Mouse (Mus musculus) spleen, adult 2 months (tissue): ENCODE data around the gene Adam33. TPM values are rescaled to one million over a fixed set of nuclear protein-coding genes. Genes with fewer than 3 reads are reported as not detected.

Experiments
- DNase-seq, 2 experiments: peaks; one replicate each; pipeline versions ENCODE4 v3.0.0 to v3.0.0-alpha.2; 2012 to 2021; ENCODE audit warnings: low spot score in 2 of 2, low read depth in 1 of 2
- H3K27ac ChIP-seq: fragments of 200-500 bp; 2 replicates; pipeline ENCODE4 v1.5.1; 2012; ENCODE audit warnings: low read length, inconsistent platforms; ENCODE audit not compliant: insufficient read depth
- H3K27me3 ChIP-seq: fragments of 200-500 bp; 2 replicates; pipeline ENCODE4 v1.6.1; 2012; ENCODE audit warnings: mild to moderate bottlenecking, moderate library complexity, low read length, inconsistent platforms; ENCODE audit not compliant: control insufficient read depth, insufficient read depth
- H3K36me3 ChIP-seq: fragments of 200-500 bp; 2 replicates; pipeline ENCODE4 v1.6.1; 2012; ENCODE audit warnings: mild to moderate bottlenecking, low read length, inconsistent platforms; ENCODE audit not compliant: control insufficient read depth, insufficient read depth
- H3K4me1 ChIP-seq: fragments of 200-500 bp; 2 replicates; pipeline ENCODE4 v1.6.1; 2011; ENCODE audit warnings: inconsistent platforms; ENCODE audit not compliant: control insufficient read depth, insufficient read depth, insufficient read length
- H3K4me3 ChIP-seq: fragments of 200-500 bp; 2 replicates; pipeline ENCODE4 v1.5.1; 2011; ENCODE audit warnings: mild to moderate bottlenecking, inconsistent platforms; ENCODE audit not compliant: insufficient read depth, insufficient read length; ENCODE audit errors: extremely low read depth
- CTCF ChIP-seq: fragments of 200-500 bp; IDR thresholded peaks from 2 replicates; pipeline ENCODE4 v1.5.1; 2011; ENCODE audit warnings: mild to moderate bottlenecking, inconsistent platforms; ENCODE audit not compliant: insufficient read depth, insufficient read length, insufficient replicate concordance; ENCODE audit errors: extremely low read depth
- POLR2A ChIP-seq: fragments of 200-500 bp; IDR thresholded peaks from 2 replicates; pipeline ENCODE4 v1.6.1; 2011; ENCODE audit warnings: low read depth, low read length, inconsistent platforms
- WGBS: fragments of 180-500 bp; shearing (Covaris S2); methylation state at CpG from one replicate; pipeline ENCODE4 v1.1.7; 2018; 5-methylcytosine and 5-hydroxymethylcytosine counted together
- polyA plus RNA-seq: library from polyadenylated mRNA; depleted of rRNA; stranded (reverse); fragments of >200 nt; gene quantifications from 2 replicates; pipeline ENCODE4 v1.2.3, GENCODE M21; 2012

Adam33 gene
- polyA plus RNA-seq, 1 experiment = 17.5 TPM

- H3K36me3 ChIP-seq = no peaks in the 10 kb centered on the region
- TF ChIP-seq CTCF = no peak
- no peak for TF ChIP-seq POLR2A
- WGBS = 35% methylated on average over 5 of the region's 5 CpGs
- no peaks in the 10 kb centered on the region for H3K27me3 ChIP-seq
- no peak overlapping the region for H3K4me3 ChIP-seq
- H3K4me1 ChIP-seq = no peaks in the 10 kb centered on the region
- DNase-seq = no peak
- H3K27ac ChIP-seq = no peak overlapping the region
Observed at GRCm38 (mm10) chr2:131080507-131080906, 16.9 kb upstream of the Adam33 start.

DNA sequence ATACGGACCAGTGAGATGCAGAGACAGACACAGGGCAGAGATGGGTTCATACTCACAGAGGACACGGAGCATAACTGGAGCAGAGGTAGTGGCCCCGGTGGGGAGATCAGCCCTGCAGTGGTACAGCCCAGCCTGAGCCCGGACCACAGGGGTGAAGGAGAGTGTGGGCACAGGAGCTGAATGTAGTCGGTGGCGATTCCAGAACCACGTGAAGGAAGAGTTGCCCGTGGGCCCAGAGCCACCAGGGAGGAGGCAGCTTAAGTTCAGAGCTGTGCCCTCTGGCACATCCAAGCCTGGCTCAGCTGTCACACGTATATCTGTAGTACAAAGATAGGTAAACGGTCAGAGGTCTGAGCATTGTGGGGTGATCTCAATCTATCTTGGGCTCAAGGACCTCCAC is 8.9 kb upstream of the Adam33 start:
- H3K27me3 ChIP-seq = no peaks in the 10 kb centered on the region
- no peak overlapping the region for H3K4me3 ChIP-seq
- DNase-seq = no peak
- H3K4me1 ChIP-seq = no peaks in the 10 kb centered on the region
- H3K27ac ChIP-seq = no peak overlapping the region
- WGBS = 90% methylated on average over 10 of the region's 10 CpGs
- no peaks in the 10 kb centered on the region for H3K36me3 ChIP-seq
- TF ChIP-seq CTCF = no peak
- no peak for TF ChIP-seq POLR2A

GRCm38 (mm10) chr2:131067481-131067880 is 3.9 kb upstream of the Adam33 start:
- Histone ChIP-seq H3K36me3 (no peaks in the 10 kb centered on the region), H3K27me3 (0 out of 2 replicates have a peak, but pooled peaks cover 2% of the 10 kb centered on the region), H3K27ac (no peak overlapping the region), H3K4me3 (no peak overlapping the region), H3K4me1 (no peaks in the 10 kb centered on the region)
- DNase-seq = no peak
- TF ChIP-seq POLR2A = no peak
- TF ChIP-seq CTCF = no peak
- WGBS = 58% methylated on average over 6 of the region's 6 CpGs

- 55% methylated on average over 9 of the region's 9 CpGs for WGBS
Observed at GRCm38 (mm10) chr2:131066342-131066741, 2.7 kb upstream of the Adam33 start.

GRCm38 (mm10) chr2:131061607-131062006 is 2.0 kb downstream of the Adam33 start:
- WGBS = 80% methylated on average over 5 of the region's 5 CpGs
- Histone ChIP-seq H3K4me1 (no peaks in the 10 kb centered on the region), H3K4me3 (no peak overlapping the region), H3K27ac (no peak overlapping the region), H3K27me3 (0 out of 2 replicates have a peak, but pooled peaks cover 2% of the 10 kb centered on the region), H3K36me3 (no peaks in the 10 kb centered on the region)
- TF ChIP-seq CTCF (no peak), POLR2A (no peak)
- no peak for DNase-seq

More at GRCm38 (mm10) chr2:131066342-131066741, 2.7 kb upstream of the Adam33 start:
- Histone ChIP-seq H3K4me3 (no peak overlapping the region), H3K27ac (no peak overlapping the region), H3K27me3 (0 out of 2 replicates have a peak, but pooled peaks cover 2% of the 10 kb centered on the region), H3K36me3 (no peaks in the 10 kb centered on the region), H3K4me1 (no peaks in the 10 kb centered on the region)
- no peak for DNase-seq
- TF ChIP-seq CTCF (no peak), POLR2A (no peak)

DNA sequence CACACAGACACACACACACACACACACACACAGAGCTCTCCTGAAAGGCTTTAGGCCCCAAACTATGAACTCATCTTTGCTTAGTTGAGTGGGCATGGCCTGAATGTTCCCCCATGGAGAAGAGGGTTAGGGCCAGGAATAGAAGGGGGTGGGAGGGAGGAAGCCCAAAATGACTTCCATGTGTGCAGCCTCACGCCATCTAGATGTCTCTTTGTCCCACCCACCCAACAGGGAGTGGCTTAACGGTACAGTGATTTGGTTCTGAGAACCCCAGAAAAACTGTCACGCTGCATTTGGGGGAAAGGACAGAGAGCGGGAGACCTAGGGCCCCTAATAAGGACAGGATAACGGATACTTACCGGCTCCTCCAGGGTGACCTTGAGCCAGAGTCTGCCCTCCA is 2.8 kb downstream of the Adam33 start:
- no peak for DNase-seq
- Histone ChIP-seq H3K4me3 (no peak overlapping the region), H3K27me3 (0 out of 2 replicates have a peak, but pooled peaks cover 2% of the 10 kb centered on the region), H3K4me1 (no peaks in the 10 kb centered on the region), H3K27ac (no peak overlapping the region), H3K36me3 (no peaks in the 10 kb centered on the region)
- no peak for TF ChIP-seq POLR2A
- TF ChIP-seq CTCF = no peak
- WGBS = 61% methylated on average over 6 of the region's 6 CpGs

DNA sequence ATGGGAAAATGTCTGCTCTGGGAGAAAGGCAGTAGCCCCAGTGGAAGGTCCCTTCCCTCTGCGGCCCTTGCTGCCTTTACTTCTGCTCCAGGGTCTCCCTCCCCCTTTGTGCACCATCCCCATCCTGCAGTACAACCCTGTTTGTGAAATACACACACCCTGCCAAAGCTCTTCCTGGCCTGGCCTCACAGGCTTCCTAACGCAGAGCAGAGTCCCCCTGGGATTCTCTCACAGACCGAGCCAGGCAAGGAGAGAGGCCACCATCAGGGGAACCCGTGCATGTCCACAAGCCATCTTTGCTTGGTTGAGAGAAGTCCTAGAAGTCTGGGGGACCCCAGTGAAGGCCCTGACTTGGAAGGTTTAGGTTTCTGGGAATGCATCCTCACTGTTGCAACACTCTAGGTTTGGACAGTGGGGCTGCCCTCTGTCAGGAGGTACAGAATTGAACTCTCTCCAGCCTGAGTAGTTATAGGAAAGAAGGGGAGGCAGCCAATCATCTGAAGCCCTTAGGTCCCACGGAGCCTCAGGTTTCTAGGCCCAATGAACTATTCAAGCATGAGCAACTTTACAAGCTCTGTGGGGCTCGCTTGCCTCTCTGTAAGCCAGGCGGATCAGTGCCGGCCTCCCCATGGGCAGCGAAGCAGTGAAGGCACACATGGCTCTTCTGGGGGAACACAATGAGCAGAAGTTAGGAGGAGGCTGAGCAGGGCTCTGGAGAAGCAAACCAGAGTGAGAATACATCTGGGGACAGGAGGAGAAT is 3.7 kb downstream of the Adam33 start:
- 50% methylated on average over 9 of the region's 9 CpGs for WGBS
- TF ChIP-seq CTCF (no peak), POLR2A (no peak)
- Histone ChIP-seq H3K36me3 (no peaks in the 10 kb centered on the region), H3K27me3 (0 out of 2 replicates have a peak, but pooled peaks cover 2% of the 10 kb centered on the region), H3K27ac (no peak overlapping the region), H3K4me3 (no peak overlapping the region), H3K4me1 (no peaks in the 10 kb centered on the region)
- DNase-seq = no peak
